Mouse (Mus musculus): ENCODE data around the gene Hspa12a.

DNA sequence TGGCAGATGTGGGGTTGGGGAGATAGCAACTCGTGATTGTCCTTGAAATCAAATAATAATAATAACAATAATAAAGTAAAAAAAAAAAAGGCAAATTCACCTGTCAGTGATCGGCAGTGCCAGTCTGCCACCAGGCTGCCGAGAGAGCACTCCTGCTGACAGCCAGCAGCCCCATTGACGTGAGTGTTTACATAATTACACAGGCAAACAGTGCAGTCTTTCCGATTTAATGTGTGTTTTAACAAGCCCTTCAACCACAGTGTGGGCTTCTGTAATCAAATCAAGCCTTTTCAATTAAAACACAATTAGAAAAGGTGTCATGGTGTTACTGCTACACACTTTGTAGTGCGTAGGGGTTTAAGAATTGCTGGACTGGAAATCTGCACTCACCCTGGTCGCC lies 24.3 kb downstream of the Hspa12a start:
- TF ChIP-seq POLR2A (IDR thresholded peaks at IDR 0.05; ENCODE audit: low read depth, low read length) (no peak), CTCF (conservative IDR thresholded peaks at IDR 0.05; ENCODE audit: insufficient read depth, insufficient read length, low read depth, low read length) (no peak)

All from kidney, adult 2 months (tissue).